Mouse (Mus musculus) splenic B cell, adult 2 months (primary cell): ENCODE measurements around the gene Prima1.

Experiments
- DNase-seq: peaks from one replicate; pipeline ENCODE4 v3.0.0-alpha.2; 2011; ENCODE audit warnings: low read depth, low spot score
- H3K27me3 ChIP-seq: 2 replicates; pipeline ENCODE4 v1.6.1; 2012; ENCODE audit warnings: mild to moderate bottlenecking, low read length, moderate library complexity, mixed read lengths; ENCODE audit not compliant: control insufficient read depth, poor library complexity, insufficient read depth, severe bottlenecking
- H3K36me3 ChIP-seq: 2 replicates; pipeline ENCODE4 v1.6.1; 2012; ENCODE audit warnings: mild to moderate bottlenecking, low read length, moderate library complexity, mixed read lengths; ENCODE audit not compliant: control insufficient read depth, poor library complexity, insufficient read depth, severe bottlenecking

Prima1 gene

DNA sequence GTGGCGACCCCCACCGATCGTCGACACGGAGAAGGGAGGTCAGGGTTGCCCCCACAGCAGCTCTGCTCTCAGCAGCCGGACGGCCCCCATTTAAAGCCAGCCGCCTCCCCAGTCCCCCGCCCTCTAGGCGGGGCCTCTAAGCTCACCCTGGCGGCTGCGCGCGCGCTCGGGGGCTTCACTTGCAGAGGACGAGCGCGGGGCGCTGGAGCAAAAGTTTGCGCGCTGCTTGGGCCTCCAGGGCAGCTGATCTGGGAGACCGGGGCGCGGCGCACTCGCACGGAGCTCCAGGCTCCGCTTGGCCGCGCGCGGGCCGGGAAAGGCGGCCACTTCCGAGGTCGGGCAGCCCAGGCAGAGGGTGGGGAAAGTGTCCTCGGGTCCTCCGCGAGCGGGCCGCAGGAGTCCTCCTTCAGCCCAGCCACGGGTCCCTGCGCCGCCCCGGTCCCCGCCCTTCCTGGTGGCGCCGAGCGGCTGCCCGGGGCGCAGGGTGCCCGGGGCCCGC lies at the start of gene Prima1:
TSS of gene Prima1 (minus strand) at position 68 of the 499 bp plus-strand sequence.
- Histone ChIP-seq H3K36me3 (no peaks in the 10 kb centered on the region), H3K27me3 (no peaks in the 10 kb centered on the region)
- no peak for DNase-seq

- H3K27me3 ChIP-seq, result no peaks in the 10 kb centered on the region
- no peaks in the 10 kb centered on the region for H3K36me3 ChIP-seq
- no peak for DNase-seq
Measured at GRCm38 (mm10) chr12:103287276-103287675, 45.3 kb upstream of the Prima1 start.

GRCm38 (mm10) chr12:103283411-103283810 lies 41.5 kb upstream of the Prima1 start:
- no peak for DNase-seq

DNA sequence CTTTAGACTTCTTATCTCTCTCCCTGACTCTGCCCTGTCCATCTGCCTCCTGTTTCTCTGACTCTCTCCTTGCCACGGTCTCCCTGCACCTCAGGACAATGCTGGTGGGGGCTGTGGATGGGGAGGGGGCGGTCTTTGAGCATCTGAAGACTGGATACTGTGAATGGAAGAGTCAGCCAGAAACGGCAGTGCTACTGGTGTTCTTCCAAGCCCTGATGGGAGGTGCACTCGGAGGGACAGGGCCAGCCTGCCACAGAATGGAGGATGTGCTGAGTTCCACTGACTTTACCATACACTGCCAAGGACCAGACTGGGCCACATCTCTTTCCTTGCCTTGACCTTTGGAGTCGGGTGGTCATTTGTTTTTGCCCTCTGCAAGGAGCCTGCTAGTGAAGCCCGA lies 41.0 kb upstream of the Prima1 start:
- no peaks in the 10 kb centered on the region for H3K36me3 ChIP-seq
- DNase-seq, result no peak

More at GRCm38 (mm10) chr12:103283411-103283810, 41.5 kb upstream of the Prima1 start:
- H3K36me3 ChIP-seq, result no peaks in the 10 kb centered on the region
- H3K27me3 ChIP-seq, result no peaks in the 10 kb centered on the region

DNA sequence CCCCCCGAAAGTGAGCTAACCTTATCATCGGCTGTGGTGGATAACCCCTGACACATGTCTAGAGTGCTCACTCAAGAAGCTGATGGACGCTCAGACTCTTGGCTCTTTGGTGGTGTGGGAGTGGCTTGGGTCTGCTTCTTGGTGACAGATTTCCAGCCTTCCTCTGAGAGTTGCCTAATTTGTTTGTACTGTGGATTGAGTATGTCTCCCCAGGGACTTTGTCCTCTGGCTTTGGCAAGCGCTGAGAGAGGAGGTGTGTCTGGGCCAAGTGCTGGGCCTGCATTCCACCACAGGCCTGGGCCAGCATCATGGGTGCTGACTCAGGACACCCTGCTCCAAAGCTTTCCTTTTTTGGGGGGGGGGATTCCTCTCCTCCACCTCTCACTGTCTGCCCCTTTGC lies 40.0 kb upstream of the Prima1 start:
- H3K36me3 ChIP-seq, result no peaks in the 10 kb centered on the region
- no peak for DNase-seq
- no peaks in the 10 kb centered on the region for H3K27me3 ChIP-seq

More for the DNA sequence above, 41.0 kb upstream of the Prima1 start:
- no peaks in the 10 kb centered on the region for H3K27me3 ChIP-seq

DNA sequence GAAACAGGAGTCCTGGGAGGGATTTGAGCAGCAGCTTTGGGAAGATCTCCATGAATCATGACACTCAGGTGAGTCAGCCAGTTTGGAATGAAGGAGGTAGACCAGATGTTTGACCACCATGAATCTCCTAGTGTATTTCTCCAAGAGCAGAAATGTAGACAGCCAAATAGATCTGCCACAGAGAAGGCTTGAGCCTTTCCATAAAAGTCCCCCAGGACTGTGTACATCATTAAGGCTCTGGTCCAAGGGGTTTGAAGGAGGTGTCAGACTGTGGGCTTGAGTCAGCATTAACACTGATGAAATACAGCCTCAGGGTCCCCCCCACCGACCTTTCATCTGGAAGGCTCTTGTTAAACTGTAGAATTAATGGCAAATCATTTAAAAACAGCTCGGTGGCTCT lies 39.5 kb upstream of the Prima1 start:
- no peaks in the 10 kb centered on the region for H3K36me3 ChIP-seq
- no peak for DNase-seq
- H3K27me3 ChIP-seq, result no peaks in the 10 kb centered on the region

GRCm38 (mm10) chr12:103276422-103276821 lies 34.5 kb upstream of the Prima1 start:
- no peaks in the 10 kb centered on the region for H3K27me3 ChIP-seq
- no peaks in the 10 kb centered on the region for H3K36me3 ChIP-seq

DNA sequence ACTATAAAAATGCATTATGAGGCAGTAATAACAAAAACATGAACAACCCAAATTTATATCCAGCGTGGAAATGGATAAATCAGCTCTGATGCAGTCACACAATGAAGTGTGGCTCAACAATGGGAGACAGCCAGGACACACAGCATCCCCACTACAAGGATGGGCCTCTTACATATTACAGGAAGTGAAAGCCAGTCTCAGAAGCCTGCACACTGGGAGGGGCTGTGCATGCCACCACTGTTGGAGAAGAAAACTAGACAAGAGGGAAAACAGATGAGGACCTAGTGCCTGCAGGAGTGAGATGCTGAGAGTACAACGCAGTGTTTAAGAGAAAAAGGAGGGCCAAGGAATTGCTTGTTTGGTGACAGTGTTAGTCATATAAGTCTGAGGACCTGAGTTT lies 31.8 kb upstream of the Prima1 start:
- peak; percentile 2 for DNase-seq
- Histone ChIP-seq H3K27me3 (no peaks in the 10 kb centered on the region), H3K36me3 (no peaks in the 10 kb centered on the region)

More at GRCm38 (mm10) chr12:103276422-103276821, 34.5 kb upstream of the Prima1 start:
- no peak for DNase-seq

DNA sequence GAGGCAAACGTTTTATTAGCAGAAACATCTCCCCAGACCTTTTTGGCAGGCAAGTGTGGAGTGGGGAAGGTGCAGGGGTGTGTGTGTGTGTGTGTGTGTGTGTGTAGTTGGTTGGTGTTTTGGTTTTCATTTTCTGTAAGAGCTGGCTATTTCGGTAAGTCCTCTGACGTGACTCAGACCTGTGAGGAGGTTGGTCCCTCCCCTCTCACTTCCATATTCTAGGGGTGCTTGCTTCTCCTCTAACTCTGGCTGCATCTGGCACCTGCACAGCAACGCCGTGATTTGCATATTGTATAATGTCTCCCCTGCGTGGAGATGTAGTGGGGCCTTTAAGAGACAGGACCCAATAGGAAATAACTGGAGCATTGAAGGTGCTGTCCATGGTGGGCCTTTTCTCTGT lies 31.1 kb upstream of the Prima1 start:
- peak; percentile 55 for DNase-seq
- no peaks in the 10 kb centered on the region for H3K36me3 ChIP-seq
- H3K27me3 ChIP-seq, result no peaks in the 10 kb centered on the region

GRCm38 (mm10) chr12:103272176-103272575 lies 30.2 kb upstream of the Prima1 start:
- DNase-seq, result no peak
- Histone ChIP-seq H3K27me3 (no peaks in the 10 kb centered on the region), H3K36me3 (no peaks in the 10 kb centered on the region)

DNA sequence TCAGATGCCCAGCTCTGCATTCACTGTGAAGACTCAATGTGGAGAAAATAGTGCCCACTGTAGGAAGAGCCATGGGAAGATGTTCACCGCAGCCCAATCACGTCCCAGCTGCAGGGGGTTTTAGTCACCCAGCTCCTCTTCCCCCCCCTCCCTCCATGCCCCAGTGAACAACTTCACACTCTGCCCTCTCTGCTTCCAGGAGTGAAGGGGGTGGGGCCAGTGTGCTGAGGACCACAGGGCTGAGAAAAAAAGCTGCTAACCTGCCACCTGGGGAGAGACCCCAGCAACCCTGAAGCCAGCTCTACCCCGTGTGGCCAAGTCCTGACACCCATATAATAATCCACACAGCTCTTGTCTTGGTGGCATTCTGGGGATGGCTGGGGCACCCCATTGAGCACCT lies 24.7 kb upstream of the Prima1 start:
- DNase-seq, result no peak
- H3K27me3 ChIP-seq, result no peaks in the 10 kb centered on the region
- no peaks in the 10 kb centered on the region for H3K36me3 ChIP-seq

DNA sequence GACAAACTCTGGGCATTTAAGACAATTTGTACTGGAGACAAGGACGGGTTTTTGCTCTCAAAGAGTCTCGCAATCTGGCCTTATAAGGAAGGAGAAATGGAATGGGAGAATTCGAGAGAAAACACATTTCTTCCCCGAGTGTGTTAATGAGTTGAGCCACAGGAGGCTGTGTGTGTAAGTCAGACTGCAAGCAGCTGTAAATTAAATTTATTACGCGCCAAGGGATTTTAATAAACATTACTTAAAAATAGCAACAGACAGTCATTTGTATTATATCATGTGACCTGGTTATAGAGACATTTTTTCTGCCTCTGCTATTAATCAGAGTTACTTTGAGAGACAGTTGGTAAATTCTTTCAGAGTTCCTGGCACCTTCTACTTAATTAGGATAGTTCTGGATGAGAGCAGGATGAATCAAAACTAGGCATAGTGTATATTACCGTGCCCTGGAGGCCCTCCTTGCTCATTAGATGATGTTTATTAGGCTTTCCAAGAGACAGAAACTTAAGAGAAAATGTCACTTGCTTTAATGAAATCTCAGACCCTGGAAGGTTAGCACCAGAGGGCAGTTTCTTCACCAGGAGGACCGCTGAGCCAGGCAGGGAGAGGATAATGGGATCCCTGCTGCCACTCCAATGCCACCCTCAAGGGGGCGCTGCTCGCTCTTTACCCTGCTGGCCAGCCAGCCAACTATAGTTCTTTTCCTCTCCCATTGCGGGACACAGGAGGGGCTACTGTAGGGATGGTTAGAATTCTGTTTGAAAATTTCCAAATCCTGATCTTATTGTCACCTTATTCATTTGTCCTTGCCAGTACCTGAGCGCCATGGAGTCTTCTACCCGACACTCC lies 20.3 kb upstream of the Prima1 start:
- H3K27me3 ChIP-seq, result no peaks in the 10 kb centered on the region
- peak; percentile 22 for DNase-seq
- no peaks in the 10 kb centered on the region for H3K36me3 ChIP-seq

DNA sequence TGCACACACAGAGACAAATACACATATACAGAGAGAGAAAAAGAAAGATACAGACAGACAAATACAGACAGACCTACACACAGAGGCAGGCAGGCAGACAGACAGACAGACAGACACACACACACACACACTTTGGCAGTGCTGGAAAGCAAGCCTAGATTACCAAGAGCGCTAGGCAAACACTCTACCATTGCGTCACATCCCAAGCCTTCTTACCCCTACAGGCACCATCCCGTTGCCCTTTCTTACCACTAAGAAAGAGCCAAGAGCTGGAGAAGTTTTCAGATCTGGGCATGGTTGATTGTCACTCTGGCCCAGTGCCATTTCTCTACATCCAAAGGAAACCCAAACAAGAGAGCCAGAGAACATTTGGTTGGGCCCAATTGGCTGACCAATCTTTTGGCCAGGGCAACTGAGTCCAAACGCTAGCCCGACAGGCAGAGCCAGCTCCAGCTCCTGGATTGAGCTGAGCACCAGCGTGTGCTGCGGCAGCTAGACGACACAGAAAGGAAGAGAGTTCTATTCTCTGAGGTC lies 11.0 kb upstream of the Prima1 start:
- no peak for DNase-seq
- H3K27me3 ChIP-seq, result no peaks in the 10 kb centered on the region

GRCm38 (mm10) chr12:103251151-103251550 lies 9.2 kb upstream of the Prima1 start:
- H3K27me3 ChIP-seq, result no peaks in the 10 kb centered on the region
- DNase-seq, result no peak
- H3K36me3 ChIP-seq, result no peaks in the 10 kb centered on the region

More for the DNA sequence above, 11.0 kb upstream of the Prima1 start:
- H3K36me3 ChIP-seq, result no peaks in the 10 kb centered on the region

DNA sequence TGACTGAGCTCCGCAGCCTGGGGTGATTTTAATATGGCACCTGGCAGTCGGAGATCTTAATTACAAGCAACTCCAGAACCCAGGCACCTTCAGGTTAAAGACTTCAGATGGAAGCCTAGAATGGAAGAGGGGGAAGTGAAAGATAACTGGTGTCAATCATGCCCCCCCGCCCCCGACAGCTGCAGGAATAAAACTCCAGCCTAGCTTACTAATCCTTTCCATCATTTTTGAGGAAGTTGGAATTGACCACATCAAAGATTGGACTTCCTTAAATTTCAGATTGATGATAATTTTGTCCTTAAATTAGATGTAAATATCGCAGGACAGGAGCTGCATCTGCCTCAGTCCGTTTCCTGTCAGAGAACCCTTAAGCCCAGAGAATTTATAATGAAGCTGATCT lies 8.4 kb upstream of the Prima1 start:
- no peak for DNase-seq
- no peaks in the 10 kb centered on the region for H3K36me3 ChIP-seq
- H3K27me3 ChIP-seq, result no peaks in the 10 kb centered on the region
